Mouse (Mus musculus) olfactory bulb, adult 2 months (tissue): ENCODE data around the gene Dnah17.

Experiments
- CTCF ChIP-seq: fragments of 200-500 bp; IDR thresholded peaks from 2 replicates; pipeline ENCODE4 v1.5.1; 2012; ENCODE audit warnings: low read depth, mild to moderate bottlenecking, low read length, moderate library complexity; ENCODE audit not compliant: insufficient read depth
- POLR2A ChIP-seq: fragments of 200-500 bp; IDR thresholded peaks from 2 replicates; pipeline ENCODE4 v1.6.1; 2012; ENCODE audit warnings: mild to moderate bottlenecking, low read depth, low read length, moderate library complexity; ENCODE audit not compliant: insufficient read depth

DNA sequence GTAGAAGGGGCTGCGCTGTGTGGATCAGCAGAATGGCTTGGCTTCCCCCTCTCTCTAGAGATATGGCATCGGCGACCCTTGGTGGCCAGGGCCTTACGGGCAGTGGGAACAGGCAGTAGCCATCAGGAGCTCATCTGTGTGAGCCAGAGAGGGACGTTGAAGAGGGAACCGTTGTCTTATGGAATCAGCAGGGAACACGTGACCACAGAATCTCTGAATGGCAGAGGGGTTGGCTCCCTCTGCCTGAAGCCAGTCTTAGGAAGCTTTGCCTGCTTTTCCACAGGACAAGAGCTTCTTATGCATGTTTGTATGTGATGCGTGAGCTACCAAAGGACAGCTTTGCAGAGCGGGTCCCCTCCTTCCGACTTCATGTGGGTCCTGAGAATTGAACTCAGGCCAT is 71.6 kb downstream of the Dnah17 start:
- TF ChIP-seq CTCF (no peak), POLR2A (no peak)
